Mouse (Mus musculus) right cerebral cortex, adult 2 months (tissue): ENCODE measurements around the gene Ube2j2.
A peak's percentile ranks its signal among the peaks of the same experiment; 100 is the strongest.

Experiments used
- DNase-seq, 2 experiments: peaks; one replicate each; pipeline ENCODE4 v3.0.0; 2021 to 2022; ENCODE audit warnings: low spot score in 2 of 2

Ube2j2 gene

DNA sequence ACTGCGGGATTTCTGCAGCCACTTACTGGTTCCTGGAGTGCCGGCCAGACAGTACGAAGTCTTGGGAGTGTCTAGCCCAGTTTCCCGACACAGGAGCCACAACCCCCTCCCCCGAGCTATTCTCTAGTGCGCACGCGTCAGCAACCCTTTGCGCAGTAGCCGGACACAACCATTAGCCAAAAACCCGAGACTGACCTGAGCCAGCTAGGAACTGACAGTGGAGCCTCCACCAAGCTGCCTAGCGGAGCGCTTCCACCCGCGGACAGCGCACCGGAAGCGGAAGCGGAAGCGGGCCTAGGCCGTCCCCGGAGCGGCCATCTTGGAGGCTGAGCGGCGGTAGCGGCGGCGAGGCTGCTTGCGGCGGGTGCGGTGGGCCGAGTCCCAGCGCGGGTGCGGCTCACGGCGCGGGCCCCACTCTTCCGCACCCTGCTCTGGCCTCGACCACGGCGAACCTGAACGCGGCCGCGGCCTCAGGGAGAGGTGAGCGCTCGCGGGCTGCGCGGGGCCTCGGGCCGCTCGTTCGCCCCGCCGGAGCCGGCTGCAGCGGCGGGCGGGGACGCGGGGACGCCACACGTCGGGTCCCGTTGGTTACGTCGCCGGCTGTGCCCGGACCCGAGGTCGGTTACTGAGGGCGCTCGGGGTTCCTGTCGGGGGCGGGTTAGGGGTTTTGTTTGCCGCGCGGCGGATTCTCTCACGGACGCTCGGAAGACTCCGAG is at the start of gene Ube2j2:
TSS of gene Ube2j2 (plus strand) at position 298 of the 716 bp plus-strand sequence.
- DNase-seq = peak; percentile 97 to 98

DNA sequence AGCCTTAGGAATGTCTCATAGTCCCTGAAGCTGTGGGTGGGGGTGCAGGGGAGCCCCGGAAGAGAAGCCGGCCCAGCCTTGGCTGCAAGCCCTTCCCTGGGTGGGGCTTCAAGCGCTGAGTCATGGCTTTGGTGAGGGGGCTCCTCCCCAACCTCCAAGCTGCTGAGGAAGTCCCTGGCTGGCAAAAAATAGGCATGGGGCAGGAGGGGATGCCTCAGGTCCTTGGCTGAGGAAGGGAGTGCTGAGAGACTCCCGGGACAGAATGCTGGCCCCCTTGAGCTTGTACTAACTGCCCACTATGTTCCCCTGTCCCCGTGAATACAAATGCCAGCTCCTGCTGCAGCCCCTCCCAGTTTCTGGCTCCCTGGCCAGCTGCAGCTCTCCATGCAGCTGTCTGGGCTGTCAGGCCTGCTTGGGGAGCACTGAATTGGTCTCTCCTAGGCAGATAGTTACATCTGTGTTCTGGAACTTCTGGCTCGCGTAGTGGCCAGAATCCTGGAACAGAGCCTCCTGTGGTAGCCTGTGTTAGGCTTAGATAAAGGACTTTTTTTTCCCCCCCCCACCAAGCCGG is 49.2 kb upstream of the Ube2j2 start:
- peak; percentile 78 to 79 for DNase-seq

DNA sequence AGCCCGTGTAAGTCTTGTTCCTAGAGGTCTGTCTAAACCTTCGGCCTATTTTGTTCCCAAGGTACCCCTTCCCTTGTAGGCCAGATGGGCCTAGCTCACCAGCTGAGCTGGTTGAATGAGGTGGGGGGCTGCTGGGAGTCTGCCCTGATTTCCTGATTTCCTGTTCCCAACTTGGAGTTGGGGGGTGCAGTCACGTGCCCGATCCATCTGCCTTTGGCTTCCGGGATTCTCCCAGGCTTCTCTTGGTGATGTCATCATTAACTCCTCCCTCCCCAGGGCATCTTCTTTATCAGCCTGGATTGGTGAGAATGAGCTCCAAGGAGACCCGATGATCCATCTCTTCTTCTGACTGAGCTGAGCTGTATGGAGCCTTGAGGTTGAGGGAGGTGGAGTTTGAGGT is 48.4 kb upstream of the Ube2j2 start:
- DNase-seq = peak; percentile 84

DNA sequence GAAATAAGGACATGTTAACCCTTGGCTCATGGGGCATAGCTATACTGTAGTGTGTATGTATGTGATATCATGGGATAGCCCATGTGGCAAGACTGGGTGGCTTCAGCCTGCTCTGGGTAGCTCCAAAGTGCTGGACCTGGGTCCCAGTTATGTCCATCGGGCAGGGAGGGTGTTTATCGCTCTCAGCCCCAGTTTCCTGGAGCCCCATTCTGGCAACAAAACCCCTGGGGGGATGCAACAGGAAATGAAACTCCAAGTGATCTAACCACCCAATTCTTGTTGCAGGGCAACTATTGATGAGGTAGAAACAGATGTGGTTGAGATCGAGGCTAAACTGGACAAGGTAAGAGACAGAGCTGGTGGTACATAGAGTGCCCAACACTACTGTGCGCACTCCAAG is 47.8 kb upstream of the Ube2j2 start:
- peak in 1 of 2 experiments; percentile 2 for DNase-seq

DNA sequence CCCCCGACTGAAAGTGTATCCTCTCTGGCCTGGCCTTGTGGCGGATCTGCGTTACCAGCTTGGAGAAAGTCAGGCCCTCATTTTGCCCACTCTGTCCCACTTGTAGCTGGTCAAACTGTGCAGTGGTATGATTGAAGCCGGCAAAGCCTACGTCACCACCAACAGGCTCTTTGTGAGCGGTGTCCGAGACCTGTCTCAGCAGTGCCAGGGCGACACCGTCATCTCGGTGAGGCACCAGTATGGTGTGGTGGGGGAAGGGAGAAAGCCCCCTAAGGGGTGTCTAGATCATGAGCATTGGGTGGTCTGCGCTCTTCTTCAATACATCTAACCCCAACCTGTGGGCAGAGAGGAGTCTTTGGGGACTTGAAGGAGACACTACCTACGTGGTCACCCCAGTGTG is 47.2 kb upstream of the Ube2j2 start:
- DNase-seq = no peak

- DNase-seq = no peak
These were observed 45.3 kb upstream of the Ube2j2 start for GRCm38 (mm10) chr4:155898318-155898717.

GRCm38 (mm10) chr4:155899355-155899754 is 44.3 kb upstream of the Ube2j2 start:
- DNase-seq = peak in 1 of 2 experiments; percentile 2

DNA sequence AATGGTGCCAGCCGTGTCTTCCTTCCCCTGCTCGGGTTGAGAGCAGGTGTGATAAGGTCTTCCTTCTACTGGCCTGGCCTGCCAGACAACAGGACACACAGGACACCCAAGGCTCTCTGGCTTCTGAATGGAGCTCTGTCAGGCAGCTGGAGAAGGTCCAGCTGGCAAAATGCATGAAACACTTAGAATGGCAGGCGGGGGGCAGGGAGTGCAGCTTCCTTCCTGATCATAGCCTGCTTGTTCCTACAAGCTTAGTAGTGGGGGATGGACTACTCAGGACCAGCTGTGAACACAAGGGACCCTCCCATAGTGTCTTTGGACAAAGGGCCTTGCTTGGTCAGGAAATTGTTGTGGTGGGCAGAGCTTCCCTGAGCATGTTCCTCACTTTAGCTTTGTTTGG is 42.4 kb upstream of the Ube2j2 start:
- peak; percentile 12 to 29 for DNase-seq

GRCm38 (mm10) chr4:155903246-155903645 is 40.4 kb upstream of the Ube2j2 start:
- no peak for DNase-seq

DNA sequence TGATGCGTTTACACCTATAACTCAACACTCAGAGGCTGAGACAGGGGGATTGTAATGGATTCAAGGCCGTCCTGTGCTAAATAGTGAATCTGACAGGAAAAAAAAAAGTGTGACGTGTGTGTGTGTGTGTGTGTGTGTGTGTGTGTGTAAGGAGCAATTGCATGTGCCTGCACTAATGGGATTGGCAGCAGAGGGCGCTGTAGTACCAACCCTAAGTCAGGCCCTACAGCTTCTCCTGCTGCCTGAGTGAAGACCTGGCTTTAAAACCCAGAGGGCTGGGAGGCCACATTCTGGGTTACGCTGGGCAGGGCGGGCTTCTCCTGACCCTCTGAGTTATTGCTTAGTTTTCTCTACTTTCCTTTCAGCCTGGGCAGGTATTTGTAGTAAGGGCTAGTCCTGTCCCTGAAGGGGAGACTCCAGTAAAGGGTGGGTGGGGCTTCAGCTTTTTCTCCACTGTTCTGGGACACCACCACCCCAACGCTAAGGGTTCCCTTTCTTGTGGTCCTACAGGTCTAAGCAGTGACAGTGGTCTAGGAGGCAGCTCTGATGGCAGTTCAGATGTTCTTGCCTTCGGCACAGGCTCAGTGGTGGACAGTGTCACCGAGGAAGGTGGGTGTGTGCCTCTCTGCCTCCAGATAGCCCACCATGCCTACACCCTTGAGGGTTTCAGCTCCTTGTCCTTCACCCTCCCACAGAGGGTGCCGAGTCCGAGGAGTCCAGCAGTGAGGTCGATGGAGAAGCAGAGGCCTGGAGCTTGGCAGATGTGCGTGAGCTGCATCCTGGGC is 39.1 kb upstream of the Ube2j2 start:
- peak; percentile 16 to 18 for DNase-seq

- DNase-seq = no peak
These were observed 38.0 kb upstream of the Ube2j2 start for GRCm38 (mm10) chr4:155905634-155906033.

GRCm38 (mm10) chr4:155906125-155906524 is 37.5 kb upstream of the Ube2j2 start:
- peak in 1 of 2 experiments; percentile 1 for DNase-seq

- peak in 1 of 2 experiments; percentile 1 for DNase-seq
These were observed 36.6 kb upstream of the Ube2j2 start for GRCm38 (mm10) chr4:155907003-155907402.

- DNase-seq = peak; percentile 2 to 3
These were observed 35.4 kb upstream of the Ube2j2 start for GRCm38 (mm10) chr4:155908281-155908680.

DNA sequence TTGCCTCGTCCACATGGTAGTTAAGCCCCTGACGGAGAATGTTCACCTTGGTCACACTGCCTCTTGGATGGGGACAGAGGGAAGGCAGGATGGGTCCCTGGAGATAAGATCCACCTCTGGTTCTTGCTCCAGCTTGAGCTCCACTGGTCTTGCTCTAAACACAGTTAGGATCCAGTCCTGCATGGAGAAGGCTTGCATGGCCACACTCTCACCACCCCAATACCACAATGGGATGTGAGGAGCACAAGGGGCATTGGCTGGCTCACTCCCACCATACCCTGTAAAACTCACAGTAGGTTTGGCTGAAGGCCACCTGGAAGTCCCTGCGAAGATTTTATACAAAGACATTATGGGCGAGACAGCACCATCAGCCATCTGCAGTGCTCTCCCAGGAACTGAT is 34.9 kb upstream of the Ube2j2 start:
- peak in 1 of 2 experiments; percentile 2 for DNase-seq

DNA sequence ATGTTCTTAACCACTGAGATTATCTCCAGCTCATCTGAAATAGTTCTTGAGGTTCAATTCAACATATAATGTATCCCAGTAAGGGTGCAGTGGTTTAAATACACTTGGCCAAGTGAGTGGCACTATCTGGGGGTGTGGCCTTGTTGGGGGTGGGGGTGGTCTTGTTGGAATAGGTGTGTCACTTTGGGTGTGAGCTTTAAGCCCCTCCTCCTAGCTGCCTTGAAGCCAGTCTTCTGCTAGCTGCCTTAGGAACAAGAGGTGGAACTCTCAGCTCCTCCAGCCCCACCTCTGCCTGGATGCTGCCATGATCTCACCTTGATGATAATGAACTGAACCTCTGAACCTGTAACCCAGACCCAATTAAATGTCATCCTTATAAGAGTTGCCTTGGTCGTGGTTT is 11.6 kb upstream of the Ube2j2 start:
- DNase-seq = no peak

DNA sequence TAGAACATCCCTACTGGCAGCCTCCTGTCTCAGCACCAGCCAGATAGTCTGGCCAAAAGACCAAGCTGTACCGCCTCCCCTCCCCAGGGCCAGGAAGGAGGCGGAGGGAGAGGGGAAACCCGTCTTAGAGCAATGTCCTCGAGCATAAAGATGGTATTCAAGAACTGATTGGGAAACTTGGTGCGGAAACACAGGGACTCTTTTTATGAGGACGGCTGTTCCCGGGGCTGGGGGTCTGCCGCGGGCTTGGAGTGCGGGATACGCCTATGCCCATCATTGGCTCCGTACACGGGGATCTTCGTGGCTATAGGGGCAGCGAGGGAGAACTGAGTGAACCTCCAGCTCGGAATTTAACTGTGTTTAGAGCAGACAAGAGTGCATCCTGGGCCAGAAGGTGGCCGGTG is 580 bp upstream of the Ube2j2 start:
- DNase-seq = peak in 1 of 2 experiments; percentile 43

- no peak for DNase-seq
These were observed 640 bp downstream of the Ube2j2 start for GRCm38 (mm10) chr4:155944271-155944670.

GRCm38 (mm10) chr4:155947094-155947493 is 3.5 kb downstream of the Ube2j2 start:
- DNase-seq = no peak

- DNase-seq = no peak
These were observed 11.9 kb downstream of the Ube2j2 start for GRCm38 (mm10) chr4:155955491-155955890.

DNA sequence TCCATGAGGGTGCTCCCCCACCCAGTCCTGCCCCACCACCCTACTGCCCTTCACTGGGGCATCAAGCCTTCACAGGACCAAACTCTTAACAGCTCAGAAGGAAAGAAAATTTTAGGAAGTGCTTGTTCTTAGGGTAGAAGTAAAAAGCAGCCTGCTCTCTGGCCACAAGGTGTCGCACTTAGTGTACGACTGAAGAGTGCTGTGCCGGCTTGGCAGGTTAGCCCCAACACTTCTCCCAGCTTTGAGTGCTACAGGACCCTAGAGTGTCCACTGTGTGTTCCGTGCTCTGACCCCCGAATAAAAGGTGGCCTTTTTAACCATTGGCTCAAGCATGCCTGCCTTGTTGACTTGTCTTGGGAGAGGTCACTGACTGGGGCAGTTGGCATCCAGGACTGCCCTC is 15.6 kb downstream of the Ube2j2 start:
- DNase-seq = peak; percentile 73 to 80

GRCm38 (mm10) chr4:155962167-155962971 is 18.7 kb downstream of the Ube2j2 start, which contains the start of gene C1qtnf12:
C1qtnf12 (plus strand) TSS chr4:155962318.
- DNase-seq = peak; percentile 16 to 37
